Mouse (Mus musculus) CH12.LX (cell line): ENCODE results near the gene Dip2b.

ENCODE experiments used
- CTCF ChIP-seq, 2 experiments: IDR thresholded peaks in 1 of 2; conservative IDR thresholded peaks in 1 of 2; 2 replicates each; pipeline ENCODE4 v1.5.1; 2011 to 2012; ENCODE audit warnings: low read depth in 2 of 2, low read length in 2 of 2, improper control_type of control experiment in 1 of 2, inconsistent platforms in 1 of 2, mild to moderate bottlenecking in 1 of 2, moderate library complexity in 1 of 2
- POLR2A ChIP-seq: IDR thresholded peaks from 2 replicates; pipeline ENCODE4 v1.6.1; 2011; ENCODE audit warnings: low read depth, mild to moderate bottlenecking, improper control_type of control experiment, low read length
- POLR2AphosphoS2 ChIP-seq: IDR thresholded peaks from 2 replicates; pipeline ENCODE4 v1.6.1; 2011; ENCODE audit warnings: low read depth, low read length, improper control_type of control experiment

- TF ChIP-seq POLR2A (no peak), CTCF (conservative IDR thresholded peaks at IDR 0.05 in 1 of 2, IDR thresholded peaks at IDR 0.05 in 1 of 2; ENCODE audit: low read depth in 2 of 2, low read length in 2 of 2) (no peak), POLR2AphosphoS2 (no peak)
Measured at GRCm38 (mm10) chr15:100125245-100125644, 86.8 kb downstream of the Dip2b start.
